Mouse (Mus musculus): ENCODE data around the gene Nwd2.

DNA sequence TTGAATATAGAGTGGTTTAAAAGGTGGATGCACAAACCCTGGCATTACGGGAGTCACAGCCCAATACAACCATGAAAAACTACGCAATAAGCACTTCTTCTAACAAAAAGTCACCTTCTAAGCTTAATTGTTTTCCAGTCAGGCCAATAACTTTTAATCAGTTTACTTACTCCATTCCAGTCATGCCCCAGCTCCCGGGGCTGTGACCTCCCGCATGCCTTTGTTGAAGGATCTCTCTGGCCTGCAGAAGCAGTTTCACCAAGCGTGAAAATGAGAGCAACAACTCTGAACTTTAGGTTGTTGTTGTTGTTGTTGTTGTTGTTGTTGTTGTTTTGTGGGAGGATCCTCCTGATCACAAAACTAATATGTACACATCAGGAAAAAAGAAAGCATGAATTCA is 185.1 kb downstream of the Nwd2 start:
- TF ChIP-seq CTCF (IDR thresholded peaks at IDR 0.05; ENCODE audit: control insufficient read depth, insufficient read depth, low read length) (no peak), POLR2A (IDR thresholded peaks at IDR 0.05; ENCODE audit: borderline replicate concordance, control insufficient read depth, low read depth, low read length) (no peak)

All from bone marrow, adult 2 months (tissue).